Comparison of ENCODE assay signal across 20 mouse cellular contexts in genomic region chr1:19458646-19459441, GRCm38 (mm10).
DNase-seq lines count a peak whose midpoint lies in the region; ATAC-seq and TF ChIP-seq lines count a peak whose summit lies in the region.
"Had no signal": no experiment of that assay in that cellular context is flagged by ENCODE, and none has a peak within 500 bp of the region (broad histone marks: within the 10 kb centered on the region; RNA-seq: fewer than 3 reads in every experiment).

No protein-coding gene starts in this region.

- H3K4me2 ChIP-seq in kidney, embryonic 14.5 days (replicated peaks; ENCODE audit: low read depth, low read length), result no peak overlapping the region
- H3K4me2 ChIP-seq: heart, embryonic 13.5 days; neural tube, embryonic 12.5 days had no signal

- WGBS in kidney, embryonic 14.5 days, result 34% methylated on average over 14 of the region's 14 CpGs
- WGBS in kidney, adult 2 months, result 25% methylated on average over 14 of the region's 14 CpGs

- H3K36me3 ChIP-seq in kidney, embryonic 14.5 days (ENCODE audit: control insufficient read depth, insufficient read depth, low read length), result no peaks in the 10 kb centered on the region
- no peaks in the 10 kb centered on the region for H3K36me3 ChIP-seq in kidney, adult 2 months (ENCODE audit: control insufficient read depth, insufficient read depth, low read length)
- H3K36me3 ChIP-seq: heart, embryonic 13.5 days; neural tube, embryonic 12.5 days had no signal

- H3K9me3 ChIP-seq in kidney, embryonic 14.5 days (ENCODE audit: control insufficient read depth, low read length), result no peaks in the 10 kb centered on the region
- H3K9me3 ChIP-seq: heart, embryonic 13.5 days; neural tube, embryonic 12.5 days had no signal

- no peak overlapping the region for H3K4me3 ChIP-seq in kidney, embryonic 14.5 days (ENCODE audit: low read length)
- H3K4me3 ChIP-seq in kidney, adult 2 months (ENCODE audit: insufficient read depth, low read depth, low read length), result peak overlapping the region; percentile 32; the same call in 1 of the 2 replicates
- H3K4me3 ChIP-seq: erythroblast, embryonic 14.5 days; heart, embryonic 13.5 days; layer of hippocampus, adult 2 months; neural tube, embryonic 12.5 days had no signal

- no peak for TF ChIP-seq CTCF in kidney, adult 2 months (conservative IDR thresholded peaks at IDR 0.05; ENCODE audit: insufficient read depth, insufficient read length, low read depth, low read length)

- no peak for TF ChIP-seq POLR2A in kidney, adult 2 months (IDR thresholded peaks at IDR 0.05; ENCODE audit: low read depth, low read length)

- no peak overlapping the region for H3K27ac ChIP-seq in kidney, embryonic 14.5 days (ENCODE audit: low read depth, low read length)
- peak overlapping the region; percentile 65 for H3K27ac ChIP-seq in kidney, adult 2 months (ENCODE audit: insufficient read depth, low read depth, low read length)
- H3K27ac ChIP-seq: heart, embryonic 13.5 days; layer of hippocampus, adult 2 months; neural tube, embryonic 12.5 days had no signal

- no peak for ATAC-seq in kidney, embryonic 14.5 days (ENCODE audit: low FRiP score, low TSS enrichment)
- ATAC-seq: forebrain, embryonic 14.5 days; liver, postnatal 0 days had no signal

- intact Hi-C loops in heart, postnatal 14 days (cut with DNase I), result no loop called here

- no peak overlapping the region for H3K9ac ChIP-seq in kidney, embryonic 14.5 days (ENCODE audit: low read depth, low read length)
- H3K9ac ChIP-seq: heart, embryonic 13.5 days; liver, postnatal 0 days; neural tube, embryonic 12.5 days had no signal

- DNase-seq in kidney, adult 11 months, result peak; percentile 35
- peak; percentile 66 for DNase-seq in kidney, adult 2 months
- peak; percentile 5 to 38 for DNase-seq in kidney, postnatal 25 days
- DNase-seq in mesoderm, embryonic 11.5 days (ENCODE audit: low read depth, low spot score), result peak; percentile 48
- no peak for DNase-seq in heart, postnatal 14 days
- no peak for DNase-seq in adrenal gland, adult 2 months
- DNase-seq in right cerebral cortex, adult 2 months (ENCODE audit: low spot score in 2 of 2), result no peak
- DNase-seq: adrenal gland, postnatal 25 days; cerebellum, adult 8-10 months; heart, adult 11 months; heart, postnatal 4 days; left cerebral cortex, postnatal 4 days; liver, postnatal 0 days; thymus, adult 18-20 months had no signal

- 0 out of 2 replicates have a peak, but pooled peaks cover 5% of the 10 kb centered on the region for H3K4me1 ChIP-seq in kidney, embryonic 14.5 days (ENCODE audit: control insufficient read depth, insufficient read depth, low read length)
- no peaks in the 10 kb centered on the region for H3K4me1 ChIP-seq in kidney, adult 2 months (ENCODE audit: control insufficient read depth, insufficient read depth, low read length)
- H3K4me1 ChIP-seq: heart, embryonic 13.5 days; neural tube, embryonic 12.5 days had no signal

- no peaks in the 10 kb centered on the region for H3K27me3 ChIP-seq in kidney, embryonic 14.5 days (ENCODE audit: control insufficient read depth, insufficient read depth, low read length)
- H3K27me3 ChIP-seq in kidney, adult 2 months (replicated peaks; ENCODE audit: control insufficient read depth, insufficient read depth, low read length), result no peaks in the 10 kb centered on the region
- H3K27me3 ChIP-seq: heart, embryonic 13.5 days; neural tube, embryonic 12.5 days had no signal

Comparison
In these comparisons a context has a peak if more than half of its experiments do, and no peak if none do; other contexts are left out.
1. DNase-seq: peak in kidney, adult 11 months (single experiment), kidney, adult 2 months (single experiment), kidney, postnatal 25 days (2 of 2) and mesoderm, embryonic 11.5 days (single experiment); none in heart, postnatal 14 days (0 of 2), adrenal gland, adult 2 months (single experiment) and right cerebral cortex, adult 2 months (0 of 2).